Mouse (Mus musculus) left cerebral cortex, postnatal 14 days (tissue): ENCODE results near the gene Uhmk1. TPM values are rescaled to one million over a fixed set of nuclear protein-coding genes. Genes with fewer than 3 reads are reported as not detected.

Experiments
- DNase-seq, 2 experiments: peaks; one replicate each; pipeline ENCODE4 v3.0.0; 2021 to 2022; ENCODE audit warnings: low spot score in 2 of 2, mixed read lengths in 1 of 2
- intact Hi-C: fragments of 180-260 bp; cut with DNase I; formaldehyde crosslinking; loops from one replicate; pipeline ENCODE4 v1.15.1; 2025
- total RNA-seq, 2 experiments: library from RNA; stranded (reverse); gene quantifications; 2 replicates each; pipeline ENCODE4 v1.2.3; 2021

Uhmk1 gene
- total RNA-seq, 2 experiments from 2014 or later = 144 to 155 TPM

DNA sequence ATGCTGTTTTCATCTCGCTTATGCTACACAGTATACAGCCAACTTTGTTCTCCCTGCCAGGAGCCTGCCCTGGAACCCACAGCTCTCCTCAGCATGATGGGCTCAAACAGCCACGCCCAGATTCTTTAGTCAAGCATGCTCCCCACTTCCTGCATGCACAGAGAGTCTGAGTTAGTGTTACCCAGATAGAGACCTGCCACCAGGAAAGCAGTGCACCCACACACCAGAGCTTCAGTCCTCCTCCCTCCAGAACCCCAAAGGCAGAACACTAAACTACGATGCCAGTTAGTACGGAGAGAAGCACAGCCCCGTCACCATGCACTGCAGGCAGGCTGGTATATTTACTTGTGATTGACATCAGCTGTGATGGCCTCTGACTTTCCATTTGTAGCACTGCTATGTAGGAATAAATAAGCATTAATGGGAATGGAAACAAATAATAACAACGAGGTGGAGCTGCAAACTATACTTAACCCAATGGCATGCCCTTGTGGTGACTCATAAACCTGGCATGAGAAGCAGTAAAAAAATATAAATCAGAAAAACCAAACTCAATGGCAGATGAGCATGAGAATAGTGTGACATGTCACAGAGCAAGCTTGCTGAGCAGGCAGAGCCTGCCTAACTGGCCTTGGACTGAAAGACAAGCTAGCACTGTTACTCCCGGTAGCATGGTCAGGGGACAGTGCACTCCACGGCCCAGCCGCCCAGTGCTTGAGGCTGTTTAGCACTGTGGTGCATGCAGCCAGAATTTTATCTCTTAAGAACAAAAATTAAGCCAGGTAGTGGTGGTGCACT, 67.3 kb downstream of the Uhmk1 start:
- intact Hi-C loops = no loop called here

GRCm38 (mm10) chr1:170145606-170146005, 69.6 kb downstream of the Uhmk1 start:
- intact Hi-C loops = no loop called here
- no peak for DNase-seq

More for the DNA sequence above, 67.3 kb downstream of the Uhmk1 start:
- DNase-seq = no peak

Other genes with a start within 250 kb of the Uhmk1 start
- 10 to 100 TPM; 16.6 to 19.8 TPM for gene Hsd17b7, start 246.2 kb downstream of the Uhmk1 start, total RNA-seq
- gene Ddr2, start 104.6 kb downstream of the Uhmk1 start, total RNA-seq = 1 to 10 TPM; 7.6 to 9.9 TPM
- 10 to 100 TPM; 64.4 to 68.2 TPM for gene Uap1, start 40.4 kb downstream of the Uhmk1 start, total RNA-seq
- gene Sh2d1b2, start 17.4 kb upstream of the Uhmk1 start, total RNA-seq = not detected
- not detected for gene Sh2d1b1, start 61.9 kb upstream of the Uhmk1 start, total RNA-seq
- 1 to 10 TPM; 2.4 to 2.8 TPM for gene Gm7694, start 90.9 kb upstream of the Uhmk1 start, total RNA-seq
- gene Spata46, start 93.4 kb upstream of the Uhmk1 start, total RNA-seq = not detected